Mouse (Mus musculus) E14TG2a.4 (cell line): ENCODE results near the gene H2-Ke6.
A peak's percentile ranks its signal among the peaks of the same experiment; 100 is the strongest.

Source experiments
- H3K27me3 ChIP-seq: 2 replicates; pipeline ENCODE4 v1.6.1; 2014; ENCODE audit warnings: low read length, control low read depth; ENCODE audit not compliant: insufficient read depth
- H3K36me3 ChIP-seq: 2 replicates; pipeline ENCODE4 v1.6.1; 2014; ENCODE audit warnings: low read length, control low read depth; ENCODE audit not compliant: insufficient read depth
- H3K4me1 ChIP-seq: replicated peaks from 2 replicates; pipeline ENCODE4 v1.6.1; 2014; ENCODE audit warnings: low read depth, low read length, control low read depth
- H3K4me3 ChIP-seq: replicated peaks from 2 replicates; pipeline ENCODE4 v1.5.1; 2014; ENCODE audit warnings: mild to moderate bottlenecking, low read length
- H3K9me3 ChIP-seq: 2 replicates; pipeline ENCODE4 v1.6.1; 2014; ENCODE audit warnings: low read length, control low read depth
- CTCF ChIP-seq: conservative IDR thresholded peaks from 2 replicates; pipeline ENCODE4 v1.5.1; 2014; ENCODE audit warnings: low read length
- NANOG ChIP-seq: IDR thresholded peaks from 2 replicates; pipeline ENCODE4 v1.6.1; 2014; ENCODE audit warnings: borderline replicate concordance, low read length, mixed read lengths
- POU5F1 ChIP-seq: IDR thresholded peaks from 2 replicates; pipeline ENCODE4 v1.6.1; 2014; ENCODE audit warnings: low read length, borderline replicate concordance

H2-Ke6 gene

DNA sequence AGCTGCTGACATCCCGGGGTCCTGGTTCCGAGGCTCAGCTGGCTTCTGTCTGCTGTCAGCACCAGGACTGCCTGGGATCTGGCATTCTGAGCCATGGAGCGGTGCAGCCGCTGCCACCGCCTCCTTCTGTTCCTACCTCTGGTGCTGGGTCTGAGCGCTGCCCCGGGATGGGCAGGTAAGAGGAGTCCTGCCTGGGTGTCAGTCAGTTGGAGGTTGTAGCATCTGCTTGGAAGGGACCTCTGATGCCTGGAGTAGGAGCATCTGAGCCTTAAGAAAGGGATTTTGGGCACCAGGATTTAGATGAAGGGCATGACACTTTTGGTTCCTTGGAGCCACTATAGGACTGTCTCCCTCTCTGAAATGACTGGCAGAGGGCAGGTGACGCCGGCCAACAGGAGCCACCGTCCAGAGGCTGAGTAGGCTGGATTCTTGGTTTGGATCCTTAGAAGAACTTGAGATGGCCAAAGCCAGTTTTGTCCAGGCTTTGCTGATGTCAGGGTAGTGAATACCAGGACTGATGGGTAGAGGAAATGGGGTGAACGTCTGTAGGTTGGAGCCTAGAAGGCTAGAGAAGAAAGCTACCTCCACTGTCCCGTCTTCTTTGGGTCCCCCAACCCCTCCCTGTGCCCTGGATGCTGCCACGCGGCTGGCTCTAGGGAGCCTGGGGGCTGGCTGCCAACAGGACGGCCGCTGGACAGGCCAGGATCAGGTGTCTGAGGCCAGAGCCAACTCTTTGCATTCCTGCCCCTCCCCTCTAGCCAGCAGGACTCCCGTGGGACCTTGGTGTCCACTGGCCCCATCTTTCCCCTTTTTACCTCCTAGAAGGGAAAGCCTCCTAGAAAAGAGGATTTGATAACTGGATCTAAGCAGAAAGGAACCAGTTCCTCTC lies 11.9 kb upstream of the H2-Ke6 start:
- Histone ChIP-seq H3K4me1 (peaks cover 61% of the 10 kb centered on the region), H3K27me3 (peaks cover 59% of the 10 kb centered on the region), H3K9me3 (no peaks in the 10 kb centered on the region), H3K4me3 (peak overlapping the region; percentile 61), H3K36me3 (peaks cover 36% of the 10 kb centered on the region)
- TF ChIP-seq POU5F1, result no peak
- TF ChIP-seq CTCF, result no peak
- TF ChIP-seq NANOG, result no peak

DNA sequence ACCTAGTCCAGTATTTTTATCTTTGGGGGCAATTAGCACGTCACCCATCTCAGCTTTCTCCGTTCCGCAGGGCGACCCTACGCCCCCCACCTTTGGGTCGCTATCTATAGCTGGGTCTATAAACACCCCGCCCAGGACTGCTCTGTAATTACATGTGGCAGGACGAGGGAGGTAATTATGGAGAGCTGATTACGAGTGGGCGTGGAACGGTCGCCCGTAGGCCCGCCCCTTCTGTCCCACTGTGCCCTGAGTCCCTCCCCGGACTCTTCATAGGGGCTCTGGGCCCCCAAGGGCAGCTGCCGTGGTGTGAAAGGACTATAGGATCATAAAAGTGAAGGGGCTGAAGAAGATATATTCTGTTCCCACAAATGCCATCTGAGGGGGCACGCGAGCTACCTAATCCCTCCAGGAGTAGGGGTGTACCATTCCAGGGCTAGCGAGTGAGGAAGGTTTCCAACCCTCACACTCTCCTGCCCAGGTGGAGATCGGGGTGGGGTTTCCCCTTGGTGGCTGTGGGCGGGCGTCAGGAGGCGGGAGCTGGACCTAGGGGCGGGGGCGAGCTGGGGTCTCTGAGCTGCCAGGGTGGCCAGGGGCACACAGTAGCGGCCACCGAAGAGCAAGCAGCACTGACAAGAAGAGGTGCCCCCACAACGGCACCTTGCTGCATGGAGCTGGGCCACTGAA lies 11.2 kb upstream of the H2-Ke6 start, which contains the start of gene Col11a2:
TSS of gene Col11a2 (plus strand) at position 560 of the 684 bp plus-strand sequence.
- Histone ChIP-seq H3K9me3 (no peaks in the 10 kb centered on the region), H3K4me3 (peak within 1 kb of the TSS; percentile 61), H3K36me3 (peaks cover 44% of the 10 kb centered on the region), H3K4me1 (peaks cover 67% of the 10 kb centered on the region), H3K27me3 (peaks cover 51% of the 10 kb centered on the region)
- TF ChIP-seq CTCF (no peak), NANOG (no peak), POU5F1 (no peak)

- no peaks in the 10 kb centered on the region for H3K9me3 ChIP-seq
- TF ChIP-seq CTCF, result no peak
- TF ChIP-seq NANOG, result no peak
- TF ChIP-seq POU5F1, result no peak
- H3K4me3 ChIP-seq, result peak overlapping the region; percentile 61
- peaks cover 73% of the 10 kb centered on the region for H3K4me1 ChIP-seq
- peaks cover 46% of the 10 kb centered on the region for H3K27me3 ChIP-seq
- peaks cover 49% of the 10 kb centered on the region for H3K36me3 ChIP-seq
Measured at GRCm38 (mm10) chr17:34038440-34038839, 10.6 kb upstream of the H2-Ke6 start.

GRCm38 (mm10) chr17:34037241-34037640 lies 9.4 kb upstream of the H2-Ke6 start:
- H3K9me3 ChIP-seq, result no peaks in the 10 kb centered on the region
- H3K36me3 ChIP-seq, result peaks cover 56% of the 10 kb centered on the region
- H3K4me3 ChIP-seq, result no peak overlapping the region
- peaks cover 35% of the 10 kb centered on the region for H3K27me3 ChIP-seq
- TF ChIP-seq NANOG (no peak), CTCF (no peak)
- peaks cover 79% of the 10 kb centered on the region for H3K4me1 ChIP-seq

DNA sequence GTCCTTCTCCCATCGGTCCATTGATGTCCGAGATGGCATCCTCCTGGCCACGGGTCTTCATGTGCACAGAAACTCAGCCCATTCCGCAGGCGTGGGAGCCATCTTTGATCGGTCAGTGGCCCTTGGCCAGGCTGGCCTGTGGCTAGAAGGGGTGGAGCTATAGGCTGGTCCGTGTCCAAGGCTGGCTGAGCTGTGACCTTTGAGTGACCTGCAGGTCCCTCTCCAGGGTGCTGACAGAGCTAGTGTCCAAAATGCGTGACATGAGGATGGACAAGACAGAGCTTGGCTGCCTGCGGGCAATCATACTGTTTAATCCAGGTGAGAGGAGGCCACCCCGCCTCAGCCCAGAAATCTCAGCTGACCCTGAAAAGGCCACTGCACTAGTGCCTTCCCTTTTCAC lies 8.8 kb upstream of the H2-Ke6 start:
- Histone ChIP-seq H3K9me3 (no peaks in the 10 kb centered on the region), H3K27me3 (peaks cover 29% of the 10 kb centered on the region), H3K4me1 (peaks cover 73% of the 10 kb centered on the region), H3K36me3 (peaks cover 56% of the 10 kb centered on the region), H3K4me3 (no peak overlapping the region)
- no peak for TF ChIP-seq CTCF
- no peak for TF ChIP-seq POU5F1
- no peak for TF ChIP-seq NANOG

DNA sequence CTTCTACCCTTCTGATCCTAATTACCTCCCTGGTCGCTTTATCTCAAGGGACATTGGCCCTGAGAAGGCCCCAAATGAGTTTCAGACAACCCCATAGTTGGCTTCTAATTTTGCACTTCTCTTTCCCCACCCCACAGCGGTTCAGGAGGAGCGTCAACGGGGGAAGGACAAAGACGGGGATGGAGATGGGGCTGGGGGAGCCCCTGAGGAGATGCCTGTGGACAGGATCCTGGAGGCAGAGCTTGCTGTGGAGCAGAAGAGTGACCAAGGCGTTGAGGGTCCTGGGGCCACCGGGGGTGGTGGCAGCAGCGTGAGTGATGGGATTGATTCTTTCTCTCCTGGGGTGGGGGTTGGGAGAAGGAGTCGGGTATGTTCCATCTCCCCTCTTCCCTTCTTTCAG lies 7.7 kb upstream of the H2-Ke6 start:
- H3K4me1 ChIP-seq, result peaks cover 68% of the 10 kb centered on the region
- TF ChIP-seq NANOG (no peak), CTCF (no peak), POU5F1 (no peak)
- no peaks in the 10 kb centered on the region for H3K9me3 ChIP-seq
- H3K4me3 ChIP-seq, result no peak overlapping the region
- peaks cover 59% of the 10 kb centered on the region for H3K36me3 ChIP-seq
- peaks cover 17% of the 10 kb centered on the region for H3K27me3 ChIP-seq

- Histone ChIP-seq H3K4me1 (peaks cover 70% of the 10 kb centered on the region), H3K36me3 (peaks cover 74% of the 10 kb centered on the region), H3K9me3 (no peaks in the 10 kb centered on the region), H3K4me3 (no peak overlapping the region), H3K27me3 (peaks cover 5% of the 10 kb centered on the region)
- no peak for TF ChIP-seq POU5F1
- peak; percentile 79 for TF ChIP-seq CTCF
Measured at GRCm38 (mm10) chr17:34034064-34034463, 6.2 kb upstream of the H2-Ke6 start.

DNA sequence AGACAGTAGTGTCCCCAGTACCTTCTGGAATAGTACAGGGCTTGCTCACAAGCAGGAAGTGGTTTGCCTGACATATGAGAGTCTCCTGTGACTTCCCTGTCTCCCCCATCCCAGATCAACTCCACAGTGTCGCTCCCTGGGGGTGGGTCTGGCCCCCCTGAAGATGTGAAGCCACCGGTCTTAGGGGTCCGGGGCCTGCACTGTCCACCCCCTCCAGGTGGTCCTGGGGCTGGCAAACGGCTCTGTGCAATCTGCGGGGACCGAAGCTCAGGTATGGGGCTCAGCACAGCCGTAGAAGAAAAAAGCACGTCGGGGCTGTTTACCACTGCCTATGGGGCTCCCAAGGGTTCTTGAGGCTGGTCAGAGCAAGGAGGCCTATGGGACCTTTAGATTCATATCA lies 5.6 kb upstream of the H2-Ke6 start:
- H3K9me3 ChIP-seq, result no peaks in the 10 kb centered on the region
- H3K4me3 ChIP-seq, result 0 out of 2 replicates have a peak overlapping the region, but pooled peaks have one; percentile 99
- no peak for TF ChIP-seq NANOG
- TF ChIP-seq CTCF, result no peak
- no peak for TF ChIP-seq POU5F1
- no peaks in the 10 kb centered on the region for H3K27me3 ChIP-seq
- H3K36me3 ChIP-seq, result peaks cover 80% of the 10 kb centered on the region
- H3K4me1 ChIP-seq, result peaks cover 70% of the 10 kb centered on the region
